Mouse (Mus musculus) cerebellum, adult 9-10 months (tissue): ENCODE results near the gene Doc2a.
"Not testable (repeated sequence)": the region's sequence is repeated elsewhere in the genome, so short reads cannot be mapped to it uniquely, and the experiment has no call there.

Source experiments
- DNase-seq: peaks from one replicate; pipeline ENCODE4 v3.0.0; 2022

Gene Doc2a

GRCm38 (mm10) chr7:126869780-126870519 lies 22.7 kb downstream of the Doc2a start:
- no peak for DNase-seq

- DNase-seq: no peak
Measured at GRCm38 (mm10) chr7:126870520-126870891, 23.3 kb downstream of the Doc2a start.

GRCm38 (mm10) chr7:126877239-126877638 lies 30.0 kb downstream of the Doc2a start:
- DNase-seq: no peak

- no peak for DNase-seq
Measured at GRCm38 (mm10) chr7:126881040-126881439, 33.8 kb downstream of the Doc2a start.

- DNase-seq: peak; percentile 59
Measured at GRCm38 (mm10) chr7:126883731-126884181, 36.5 kb downstream of the Doc2a start.

DNA sequence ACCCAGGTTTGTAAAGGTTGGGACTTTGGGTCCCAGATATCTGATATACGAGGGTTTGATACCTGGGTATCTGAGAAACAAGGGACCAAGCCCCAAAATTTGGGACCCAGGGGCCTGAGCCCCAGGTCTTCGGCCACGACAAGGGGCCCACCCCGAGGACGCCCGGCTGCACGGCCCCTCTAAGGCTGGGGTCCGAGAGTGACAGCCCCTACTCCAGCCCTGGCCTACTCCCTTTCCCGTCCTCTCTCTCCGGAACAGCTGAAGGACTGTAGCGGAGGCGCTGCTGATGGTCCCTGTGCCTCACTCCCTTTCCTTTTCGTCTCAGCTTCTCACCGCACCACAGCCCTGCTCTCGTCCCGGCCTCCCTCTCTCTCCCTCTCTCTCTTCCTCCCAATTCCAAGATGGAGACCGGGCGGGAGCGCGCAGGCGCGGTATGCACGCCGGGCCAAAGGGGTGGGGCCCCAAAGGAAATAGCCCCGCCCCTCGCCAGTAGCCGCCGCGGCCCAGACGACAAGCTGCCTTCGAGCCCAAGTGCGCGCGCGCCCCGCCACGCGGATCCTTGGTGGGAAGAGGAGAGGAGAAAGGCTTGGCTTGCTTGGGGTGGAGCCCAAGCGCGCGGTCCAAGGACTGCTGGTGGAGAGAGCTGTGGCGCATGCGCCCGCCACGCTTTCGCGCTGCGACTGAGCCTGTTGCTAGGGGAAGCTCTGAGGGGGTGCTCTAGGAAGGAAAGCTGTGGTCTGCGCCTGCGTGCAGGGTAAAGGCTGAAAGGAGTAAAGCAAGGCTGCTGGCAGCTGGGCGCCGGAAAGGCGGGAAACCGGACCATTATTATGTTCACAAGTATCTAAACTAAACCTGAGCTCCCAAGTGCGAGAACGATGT lies 37.3 kb downstream of the Doc2a start, which contains the start of gene Taok2:
Gene Taok2 (minus strand): TSS at position 418 of the 879 bp plus-strand sequence.
- peak; percentile 99 for DNase-seq

DNA sequence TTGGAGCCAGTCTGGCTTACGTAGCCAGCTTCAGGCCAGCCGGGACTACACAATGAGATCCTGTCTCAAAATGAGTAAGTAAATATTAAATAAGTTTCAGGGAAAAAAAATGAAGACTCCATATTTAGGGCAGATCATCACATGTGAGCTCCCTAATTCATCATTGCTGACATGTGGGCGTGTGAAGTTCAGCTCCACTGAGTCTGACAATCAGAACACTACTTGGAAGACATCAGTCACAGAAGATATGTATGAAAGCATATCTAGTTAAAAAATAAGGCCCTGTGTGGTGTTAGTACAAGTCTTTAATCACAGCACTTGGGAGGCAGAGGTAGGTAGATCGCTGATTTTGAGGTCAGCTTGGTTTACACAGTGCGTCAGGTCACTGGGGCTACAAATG lies 40.1 kb downstream of the Doc2a start:
- no peak for DNase-seq

DNA sequence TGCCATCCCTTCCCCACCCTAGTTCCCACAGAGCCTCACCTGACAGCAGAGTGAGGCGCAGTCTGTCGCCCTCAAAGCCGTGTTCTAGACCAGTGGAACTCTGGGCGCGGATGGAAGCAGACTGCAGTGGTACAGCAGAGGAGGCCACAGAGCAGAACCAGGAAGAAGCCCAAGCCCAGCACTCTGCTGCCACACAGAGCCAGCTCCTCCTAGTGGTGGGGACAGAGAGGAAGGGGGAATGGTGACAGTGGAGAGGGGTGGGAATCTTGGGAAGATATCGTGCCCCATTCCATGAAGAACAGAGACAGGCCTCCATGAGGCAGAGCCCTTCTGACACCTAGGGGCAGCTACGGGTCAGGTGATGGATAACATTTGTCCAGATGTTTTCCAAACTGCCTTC lies 41.6 kb downstream of the Doc2a start:
- no peak for DNase-seq

DNA sequence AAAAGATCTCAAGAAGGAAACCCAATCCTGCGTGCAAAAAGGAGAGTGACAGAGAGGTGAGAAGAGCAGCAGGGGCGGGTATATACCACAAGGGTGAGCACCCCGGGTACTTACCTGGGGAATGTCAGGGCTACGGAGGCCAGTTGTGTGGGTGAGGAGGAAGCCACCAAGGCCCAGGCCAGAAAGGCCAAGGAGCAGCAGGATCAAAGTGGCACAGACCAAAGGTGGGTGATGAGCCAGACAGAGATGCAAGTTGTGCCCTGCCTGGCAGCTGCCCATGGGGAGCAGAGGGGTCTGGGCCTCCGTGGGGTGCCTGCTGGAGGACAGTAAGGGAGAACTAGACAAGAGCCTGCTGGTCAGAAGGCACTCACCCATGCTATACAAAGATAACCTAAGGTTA lies 49.7 kb downstream of the Doc2a start:
- peak; percentile 38 for DNase-seq

- no peak for DNase-seq
Measured at GRCm38 (mm10) chr7:126897390-126898101, 50.3 kb downstream of the Doc2a start.

DNA sequence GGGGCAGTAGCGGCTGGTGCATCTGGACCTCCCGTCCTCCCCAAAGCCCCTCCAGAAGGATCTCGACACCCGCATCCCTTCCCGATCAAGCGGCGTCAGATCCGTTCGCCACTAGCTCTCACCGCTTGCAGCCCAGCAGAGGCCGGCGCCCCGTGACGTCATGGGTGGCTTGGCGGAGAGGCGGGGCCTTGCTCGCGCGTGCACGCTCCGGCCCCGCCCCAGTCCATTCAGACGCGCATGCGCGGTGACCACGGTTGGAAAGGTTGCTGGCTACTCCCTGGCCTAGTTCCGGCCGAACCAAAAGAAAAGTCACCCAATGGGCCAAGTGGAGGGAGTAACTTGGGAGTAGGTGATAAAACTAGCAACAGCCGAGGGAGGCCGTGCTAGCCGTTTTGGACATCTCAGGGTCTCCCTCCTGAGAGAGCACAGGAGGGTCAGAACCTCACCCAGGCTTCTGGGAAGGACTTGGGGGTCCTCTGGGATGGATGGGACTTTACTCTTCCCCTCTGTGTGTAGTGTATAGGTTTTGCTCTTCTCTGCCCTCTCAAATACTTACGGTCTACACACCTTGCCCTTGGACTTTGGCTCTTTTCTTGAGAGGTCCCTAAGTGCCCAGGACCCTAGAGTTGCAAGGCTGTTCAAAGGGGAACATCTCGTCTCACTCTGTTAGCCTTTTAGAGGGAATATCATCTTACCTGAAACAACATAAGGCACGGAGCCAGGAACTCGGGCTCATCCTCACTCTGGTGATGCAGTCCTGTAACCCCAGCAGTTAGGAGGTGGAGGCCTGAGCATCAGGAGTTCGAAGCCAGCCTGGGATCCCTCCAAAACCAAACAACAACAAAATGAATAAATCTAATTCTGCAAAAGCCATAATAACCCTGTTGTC lies 51.1 kb downstream of the Doc2a start:
- DNase-seq: peak; percentile 95

DNA sequence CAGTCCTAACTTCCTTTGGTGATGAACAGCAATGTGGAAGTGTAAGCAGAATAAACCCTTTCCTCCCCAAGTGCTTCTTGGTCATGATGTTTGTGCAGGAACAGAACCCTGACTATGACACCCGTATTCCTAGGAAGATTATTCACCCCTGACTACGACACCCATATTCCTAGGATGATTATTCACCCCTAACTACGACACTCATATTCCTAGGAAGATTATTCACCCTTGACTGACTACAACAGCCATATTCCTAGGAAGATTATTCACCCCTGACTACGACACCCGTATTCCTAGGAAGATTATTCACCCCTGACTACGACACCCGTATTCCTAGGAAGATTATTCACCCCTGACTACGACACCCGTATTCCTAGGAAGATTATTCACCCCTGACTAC lies 52.6 kb downstream of the Doc2a start:
- not testable (repeated sequence) for DNase-seq
